Mouse (Mus musculus) cortical plate, adult 2 months (tissue): ENCODE data around the gene Cacng8. TPM values are rescaled to one million over a fixed set of nuclear protein-coding genes. Genes with fewer than 3 reads are reported as not detected.

Source experiments
- H3K27ac ChIP-seq: fragments of 200-500 bp; 2 replicates; pipeline ENCODE4 v1.5.1; 2012; ENCODE audit warnings: low read length, control low read depth, inconsistent platforms; ENCODE audit not compliant: insufficient read depth
- H3K4me1 ChIP-seq: fragments of 200-500 bp; 2 replicates; pipeline ENCODE4 v1.6.1; 2011; ENCODE audit warnings: low read length; ENCODE audit not compliant: control insufficient read depth, insufficient read depth
- H3K4me3 ChIP-seq: fragments of 200-500 bp; 2 replicates; pipeline ENCODE4 v1.5.1; 2011; ENCODE audit warnings: mild to moderate bottlenecking, low read length, control low read depth; ENCODE audit not compliant: insufficient read depth
- CTCF ChIP-seq: fragments of 200-500 bp; IDR thresholded peaks from 2 replicates; pipeline ENCODE4 v1.5.1; 2011; ENCODE audit warnings: mild to moderate bottlenecking, control low read depth, low read length; ENCODE audit not compliant: insufficient read depth; ENCODE audit errors: extremely low read depth
- POLR2A ChIP-seq: fragments of 200-500 bp; IDR thresholded peaks from 2 replicates; pipeline ENCODE4 v1.6.1; 2011; ENCODE audit warnings: mild to moderate bottlenecking, low read length, control low read depth; ENCODE audit not compliant: insufficient read depth; ENCODE audit errors: extremely low read depth
- polyA plus RNA-seq: library from polyadenylated mRNA; depleted of rRNA; stranded (reverse); fragments of >200 nt; gene quantifications from 2 replicates; pipeline ENCODE4 v1.2.3, GENCODE M21; 2012

Cacng8 gene
- polyA plus RNA-seq, 1 experiment = 50.3 TPM

- Histone ChIP-seq H3K4me3 (no peak overlapping the region), H3K4me1 (peaks cover 3% of the 10 kb centered on the region), H3K27ac (no peak overlapping the region)
- TF ChIP-seq CTCF (no peak), POLR2A (no peak)
These were observed 54.2 kb downstream of the Cacng8 start for GRCm38 (mm10) chr7:3444678-3445077.

DNA sequence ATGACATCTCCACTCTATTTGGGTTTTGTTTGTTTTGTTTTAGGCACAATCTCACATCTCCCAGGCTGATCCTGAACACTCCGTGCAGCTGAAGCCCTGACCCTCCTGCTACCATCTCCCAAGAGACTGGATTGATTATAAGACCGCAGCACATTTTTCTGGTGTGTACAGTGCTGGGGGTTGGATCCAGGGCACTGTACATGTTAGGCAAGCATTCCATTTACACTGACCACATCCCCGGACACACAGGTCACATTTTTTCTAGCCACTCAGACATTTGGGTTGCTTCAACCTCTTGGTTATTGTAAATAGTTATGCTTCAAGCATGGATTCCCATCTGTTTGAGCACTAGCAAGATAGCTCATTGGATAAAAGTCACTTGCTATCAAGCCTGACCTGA is 56.1 kb downstream of the Cacng8 start:
- no peak overlapping the region for H3K4me3 ChIP-seq
- no peak overlapping the region for H3K27ac ChIP-seq
- H3K4me1 ChIP-seq = peaks cover 4% of the 10 kb centered on the region
- no peak for TF ChIP-seq POLR2A
- no peak for TF ChIP-seq CTCF

- Histone ChIP-seq H3K27ac (no peak overlapping the region), H3K4me3 (no peak overlapping the region), H3K4me1 (peaks cover 4% of the 10 kb centered on the region)
- TF ChIP-seq POLR2A (no peak), CTCF (no peak)
These were observed 56.5 kb downstream of the Cacng8 start for GRCm38 (mm10) chr7:3447026-3447425.

DNA sequence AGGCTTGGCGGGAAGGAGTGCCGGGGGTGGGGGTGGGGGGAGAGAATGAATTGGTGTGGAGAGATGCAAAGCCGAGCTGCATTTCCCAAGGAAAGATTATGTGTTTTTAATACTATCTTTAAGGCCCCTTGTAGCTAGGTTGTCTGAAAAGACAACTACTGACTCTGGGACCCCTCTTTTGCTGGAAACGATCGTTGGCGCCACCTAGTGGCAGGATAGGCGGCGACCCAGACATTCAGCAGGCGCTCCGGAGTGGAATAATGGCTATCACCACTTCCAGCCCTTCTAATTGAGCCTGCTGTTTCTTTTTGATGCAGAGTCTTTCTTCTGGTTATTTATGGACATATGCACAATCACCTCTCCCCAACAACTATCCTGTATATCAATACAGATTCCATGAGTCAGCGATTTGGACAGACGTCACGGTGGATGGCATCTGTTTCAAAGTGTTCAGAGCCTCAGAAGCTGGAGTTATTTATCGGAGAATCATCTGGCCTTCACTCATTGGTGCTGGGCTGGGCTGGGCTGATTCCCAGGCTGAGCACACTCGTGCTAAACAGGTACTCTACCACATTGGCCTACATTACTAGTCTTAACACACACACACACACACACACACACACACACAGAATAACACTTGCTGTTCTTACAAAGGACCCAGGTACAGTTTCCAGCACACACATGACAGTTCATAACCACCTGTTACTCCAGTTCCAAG is 58.4 kb downstream of the Cacng8 start:
- Histone ChIP-seq H3K4me1 (peaks cover 2% of the 10 kb centered on the region), H3K4me3 (no peak overlapping the region), H3K27ac (no peak overlapping the region)
- TF ChIP-seq POLR2A (no peak), CTCF (peak; percentile 51)

- Histone ChIP-seq H3K27ac (no peak overlapping the region), H3K4me1 (peaks cover 2% of the 10 kb centered on the region; the same call in 1 of the 2 replicates), H3K4me3 (no peak overlapping the region)
- TF ChIP-seq CTCF (no peak), POLR2A (no peak)
These were observed 60.2 kb downstream of the Cacng8 start for GRCm38 (mm10) chr7:3450671-3451070.

DNA sequence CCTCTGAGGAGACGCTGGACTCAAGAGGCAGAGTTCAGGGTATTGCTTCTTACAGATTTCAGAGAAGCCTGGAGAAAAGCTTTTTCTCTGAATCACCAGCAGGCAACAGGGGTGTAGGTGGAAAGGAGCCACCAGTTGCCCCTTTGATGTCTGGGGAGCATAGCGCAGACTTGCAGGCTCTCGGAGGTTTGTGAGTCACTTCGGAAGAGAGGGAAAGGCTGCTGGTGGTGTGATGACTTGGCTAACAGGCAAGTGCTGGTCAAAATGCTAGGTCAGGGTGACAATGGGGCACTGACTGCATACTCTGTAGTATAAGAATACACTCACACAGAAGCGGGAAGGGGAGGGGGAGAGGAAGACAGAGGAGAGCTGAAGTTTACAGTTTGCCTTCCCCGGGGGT is 60.7 kb downstream of the Cacng8 start:
- H3K4me3 ChIP-seq = no peak overlapping the region

GRCm38 (mm10) chr7:3452821-3453485 is 62.5 kb downstream of the Cacng8 start:
- no peak for TF ChIP-seq CTCF
- TF ChIP-seq POLR2A = no peak
- Histone ChIP-seq H3K4me3 (no peak overlapping the region), H3K4me1 (peaks cover 2% of the 10 kb centered on the region), H3K27ac (no peak overlapping the region)

More for the DNA sequence above, 60.7 kb downstream of the Cacng8 start:
- H3K27ac ChIP-seq = no peak overlapping the region
- no peak for TF ChIP-seq CTCF
- TF ChIP-seq POLR2A = no peak
- peaks cover 2% of the 10 kb centered on the region; the same call in 1 of the 2 replicates for H3K4me1 ChIP-seq

DNA sequence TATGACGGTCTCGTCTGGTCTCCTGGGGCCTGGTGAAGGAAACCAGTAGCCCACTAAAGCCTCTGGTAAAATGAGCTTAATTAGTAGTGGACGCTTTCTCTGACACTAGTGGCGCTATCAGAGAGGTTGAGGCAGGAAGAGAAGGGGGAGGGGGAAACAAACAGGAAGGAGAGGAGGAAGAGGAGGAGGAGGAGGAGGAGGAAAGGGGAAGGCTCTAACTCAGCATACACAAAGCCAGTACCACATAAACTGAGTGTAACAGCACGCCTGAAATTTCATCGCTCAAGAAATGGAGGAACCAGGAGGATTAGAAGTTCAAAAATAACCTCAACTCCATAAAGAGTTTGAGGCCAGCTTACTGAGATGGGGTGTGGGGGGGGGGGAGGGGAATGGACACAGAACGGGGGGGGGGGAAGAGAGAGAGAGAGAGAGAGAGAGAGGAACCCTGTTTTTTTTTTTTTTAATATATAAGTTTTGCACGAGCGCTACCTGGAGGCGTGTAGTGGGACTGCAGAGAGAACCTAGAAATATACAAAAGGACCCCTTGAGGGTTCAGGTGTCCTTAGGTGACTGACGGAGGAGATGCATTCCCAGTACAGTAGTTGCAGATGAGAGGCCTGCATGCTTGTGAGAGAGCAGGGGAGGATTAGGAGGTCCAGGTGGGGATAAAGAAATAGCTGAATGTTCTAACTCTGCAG is 63.2 kb downstream of the Cacng8 start:
- no peak for TF ChIP-seq POLR2A
- TF ChIP-seq CTCF = 0 out of 2 replicates have a peak, but pooled peaks have one; percentile 8
- H3K4me3 ChIP-seq = no peak overlapping the region
- H3K4me1 ChIP-seq = peaks cover 3% of the 10 kb centered on the region
- H3K27ac ChIP-seq = no peak overlapping the region

DNA sequence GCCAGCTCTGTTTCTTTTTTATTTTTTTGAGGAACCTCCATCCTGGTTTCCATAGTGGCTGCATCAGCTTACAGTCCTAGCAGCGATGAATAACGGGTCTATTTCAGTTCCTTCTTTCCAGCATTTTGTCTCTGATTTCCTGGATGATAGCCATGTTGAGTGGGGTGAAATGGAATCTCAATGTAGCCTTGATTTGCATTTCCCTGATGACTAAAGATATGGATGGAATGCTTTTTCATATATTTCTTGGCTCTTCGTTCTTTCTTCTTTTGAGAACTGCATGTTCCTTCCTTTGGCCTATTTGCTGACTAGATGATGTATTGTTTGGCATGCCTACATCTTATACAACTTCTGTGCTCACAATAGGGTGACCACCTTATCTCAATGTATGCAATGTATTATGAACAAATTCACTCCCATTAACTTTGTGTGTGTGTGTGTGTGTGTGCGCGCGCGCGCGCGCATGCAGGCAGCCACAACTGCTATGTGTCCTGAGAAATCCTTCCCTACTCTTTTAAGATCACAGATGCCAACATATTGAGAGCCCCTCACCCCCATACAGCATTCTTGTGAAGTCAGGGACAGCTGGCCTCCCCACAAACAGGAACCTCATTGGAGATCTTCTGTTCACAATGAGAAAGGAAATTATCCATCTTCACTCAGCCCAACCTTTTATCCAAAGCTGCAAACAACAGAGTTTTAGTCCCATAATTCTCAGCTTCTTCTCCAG is 66.8 kb downstream of the Cacng8 start:
- peaks cover 4% of the 10 kb centered on the region for H3K4me1 ChIP-seq
- no peak overlapping the region for H3K4me3 ChIP-seq
- H3K27ac ChIP-seq = peak overlapping the region; percentile 15; the same call in 1 of the 2 replicates
- TF ChIP-seq POLR2A (no peak), CTCF (no peak)
